Mouse (Mus musculus): Measurements from ENCODE around the gene Clcn7.

DNA sequence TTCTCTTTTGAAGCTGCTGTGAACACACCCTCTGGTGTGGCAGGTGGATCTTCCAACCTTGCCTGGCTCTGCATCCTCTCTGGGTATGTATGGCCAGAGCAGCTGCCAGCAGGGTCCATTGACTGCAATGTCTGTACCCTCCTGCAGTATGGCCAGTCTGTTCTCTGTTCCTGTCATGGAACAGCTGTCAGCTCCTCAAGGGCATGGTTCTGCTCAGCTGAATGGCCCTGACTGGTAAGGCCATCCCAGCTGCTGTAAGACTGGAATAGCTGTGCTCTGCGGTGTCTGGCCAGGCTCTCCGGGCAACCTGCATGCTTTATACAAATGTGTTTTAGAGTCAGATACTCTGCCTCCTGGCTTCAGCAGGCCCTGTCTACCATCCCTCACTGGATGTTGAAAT, 36.5 kb downstream of the Clcn7 start:
- TF ChIP-seq POLR2A (IDR thresholded peaks at IDR 0.05; ENCODE audit: low read depth, low read length): no peak
- TF ChIP-seq CTCF (IDR thresholded peaks at IDR 0.05; ENCODE audit: borderline replicate concordance, insufficient read depth, low read length): no peak

Data from embryonic fibroblast, embryonic 13.5 days (primary cell).